Mouse (Mus musculus) hematopoietic stem cell, adult 5-6 weeks (primary cell): ENCODE measurements around the gene Tmem205. TPM values are rescaled to one million over a fixed set of nuclear protein-coding genes. Genes with fewer than 3 reads are reported as not detected.

Experiments used
- ATAC-seq, 2 experiments: fragments of 125-278 bp in 1 of 2; replicated peaks in 1 of 2; 2 replicates each; pipeline ENCODE4 v1.8.0; 2016 to 2017; ENCODE audit warnings: inconsistent platforms in 2 of 2, mild to moderate bottlenecking in 2 of 2, moderate number of reproducible peaks in 2 of 2, low read depth in 1 of 2, moderate TSS enrichment in 1 of 2; ENCODE audit not compliant: low FRiP score in 2 of 2, poor library complexity in 2 of 2, severe bottlenecking in 2 of 2, insufficient read depth in 1 of 2, low TSS enrichment in 1 of 2
- total RNA-seq: library from RNA; stranded (forward); fragments of 172-1452, 232-1000 nt; gene quantifications from 2 replicates; pipeline ENCODE4 v1.2.3, GENCODE M21; 2017

The Tmem205 gene
- total RNA-seq, 1 experiment from 2014 or later = 12.7 TPM

DNA sequence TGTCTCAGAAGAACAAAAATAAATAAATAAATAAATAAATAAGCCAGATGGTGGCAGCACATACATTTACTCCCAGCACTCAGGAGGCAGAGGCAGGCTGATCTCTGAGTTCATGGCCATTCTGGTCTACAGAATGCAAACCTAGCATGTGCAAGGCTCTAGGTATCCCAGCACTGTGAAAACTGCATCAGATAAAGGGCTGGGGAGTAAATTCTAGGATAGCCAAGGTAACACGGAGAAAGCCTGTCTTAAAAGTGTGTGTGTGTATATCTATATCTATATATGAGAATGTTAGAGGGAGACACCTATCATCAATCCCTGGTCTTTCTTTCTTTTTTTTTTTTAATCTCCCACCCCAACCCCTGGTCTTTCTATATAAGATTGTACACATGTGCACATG, 1.9 kb downstream of the Tmem205 start:
- ATAC-seq = no peak

GRCm38 (mm10) chr9:21925034-21925433, 2.3 kb downstream of the Tmem205 start:
- ATAC-seq = no peak

DNA sequence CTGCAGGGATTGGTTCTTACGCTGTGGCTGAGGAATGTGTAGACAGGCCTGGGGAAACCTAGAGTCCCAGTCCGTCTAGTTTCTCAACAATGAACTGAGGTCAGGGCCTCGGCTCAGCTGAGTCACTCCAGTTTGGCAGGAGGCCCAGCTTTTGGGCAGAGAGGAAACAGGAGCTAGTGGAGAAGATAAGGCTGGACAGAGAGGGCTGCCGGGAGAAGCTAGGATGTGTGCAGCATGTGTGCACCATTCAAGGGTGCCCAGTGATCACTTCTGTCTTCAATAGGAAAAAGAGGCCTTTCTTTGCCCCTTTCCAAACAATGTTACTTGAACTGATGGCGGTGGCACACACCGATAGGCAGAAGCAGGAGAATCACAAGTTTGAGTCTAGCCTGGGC, 3.3 kb downstream of the Tmem205 start:
- ATAC-seq = peak; percentile 80 to 84

DNA sequence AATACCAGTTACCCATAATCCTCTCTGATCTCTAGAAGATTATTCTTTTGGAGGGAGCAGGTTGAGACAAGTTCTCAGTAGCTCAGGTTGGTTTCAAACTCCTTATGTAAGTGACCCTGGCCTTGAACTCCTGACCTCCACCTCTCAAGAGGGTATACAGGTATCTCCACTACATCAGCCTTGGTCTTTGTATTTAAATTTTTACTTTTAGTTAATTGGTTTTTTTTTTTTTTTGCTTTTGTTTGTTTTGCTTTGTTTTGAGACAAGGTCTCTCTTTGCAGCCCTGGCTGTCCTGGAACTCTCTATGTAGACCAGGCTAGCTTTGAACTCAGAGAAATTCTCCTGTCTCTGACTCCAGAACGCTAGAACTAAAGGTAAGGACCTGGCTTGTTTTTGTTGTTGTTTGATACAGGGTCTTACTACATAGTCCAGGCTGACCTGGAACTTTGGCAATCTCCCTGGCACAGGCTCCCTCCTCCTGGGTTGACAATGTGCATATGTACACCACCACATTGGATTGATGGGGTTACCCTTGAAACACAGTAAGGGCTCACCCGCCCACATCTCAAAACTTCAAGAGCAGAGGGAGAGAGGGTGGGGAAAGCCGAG, 3.8 kb downstream of the Tmem205 start:
- ATAC-seq = no peak

- no peak for ATAC-seq
Measured at GRCm38 (mm10) chr9:21923036-21923435, 4.3 kb downstream of the Tmem205 start.

- ATAC-seq = no peak
Measured at GRCm38 (mm10) chr9:21918692-21919384, 8.5 kb downstream of the Tmem205 start.

DNA sequence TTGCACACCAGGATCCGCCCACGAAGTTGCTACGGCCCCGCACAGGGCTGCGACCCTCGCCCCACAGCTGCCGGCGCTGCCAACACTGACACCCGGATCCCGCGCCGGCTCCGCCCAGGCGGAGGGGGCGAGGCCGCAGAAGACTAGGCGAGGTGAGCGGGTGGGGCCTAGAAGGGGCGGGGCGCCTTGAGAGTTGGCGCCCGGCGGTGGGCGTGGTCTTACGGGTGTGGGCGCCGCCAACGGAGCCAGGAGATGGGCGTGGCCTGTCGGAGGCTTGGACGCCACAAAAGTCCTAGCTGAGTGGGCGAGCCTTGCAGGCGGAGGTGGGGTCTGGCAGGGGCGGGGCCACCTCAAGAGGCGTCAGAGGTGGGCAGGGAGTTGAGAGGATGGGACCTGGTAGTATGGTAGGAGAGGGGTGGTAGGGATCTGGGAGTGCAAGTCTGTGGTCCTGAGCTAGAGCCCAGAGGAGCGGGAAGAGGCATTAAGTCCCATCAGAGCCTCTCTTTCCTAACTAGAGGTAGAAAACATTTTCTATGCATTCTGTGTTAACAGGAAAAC, 9.2 kb downstream of the Tmem205 start, which contains the start of gene Rab3d:
Gene Rab3d (minus strand): TSS at position 158 of the 558 bp plus-strand sequence.
- ATAC-seq = peak; percentile 92 to 96

GRCm38 (mm10) chr9:21917493-21918034, 9.8 kb downstream of the Tmem205 start:
- ATAC-seq = peak in 1 of 2 experiments; percentile 9; a peak in 1 of 4 replicates

GRCm38 (mm10) chr9:21916851-21917492, 10.4 kb downstream of the Tmem205 start:
- no peak for ATAC-seq

DNA sequence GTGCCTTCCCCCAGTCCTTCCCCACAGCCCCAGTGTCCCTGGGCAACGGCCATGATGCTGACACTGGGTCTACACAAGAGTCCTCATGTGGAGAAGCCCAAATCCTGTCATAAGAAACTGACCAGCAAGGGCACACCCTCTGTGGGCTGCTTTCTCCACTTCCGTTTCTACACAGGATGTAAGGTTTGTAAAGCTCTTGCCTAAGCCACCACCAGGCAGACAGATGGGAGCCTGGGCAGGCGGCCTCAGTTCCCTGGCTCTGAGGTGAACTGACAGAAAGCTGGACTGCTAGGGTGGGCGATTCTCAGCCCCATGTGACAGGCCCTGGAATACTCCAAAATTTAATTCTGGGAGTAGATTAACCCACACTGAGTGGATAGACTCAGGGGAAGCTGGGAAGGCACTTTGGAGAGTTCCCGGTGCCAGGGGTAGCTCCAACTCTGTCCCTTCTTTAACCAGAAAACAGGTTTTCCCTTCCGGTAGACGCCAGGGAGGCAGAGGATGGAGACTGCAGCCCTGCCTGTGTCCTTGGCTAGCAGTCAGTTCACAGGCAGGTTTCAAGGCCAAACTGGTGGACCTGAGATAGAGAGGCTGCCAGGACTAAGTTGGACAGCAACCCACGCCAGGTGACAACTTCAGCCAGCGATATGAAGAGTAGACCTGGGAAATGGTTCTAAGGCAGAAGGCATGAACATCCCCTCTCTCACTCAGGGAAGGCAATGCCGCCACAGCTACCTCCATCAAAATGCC, 17.7 kb downstream of the Tmem205 start:
- ATAC-seq = peak; percentile 35 to 92; a peak in 3 of 4 replicates

GRCm38 (mm10) chr9:21908216-21908615, 19.1 kb downstream of the Tmem205 start:
- ATAC-seq = peak; percentile 14 to 26; a peak in 1 of 4 replicates

- ATAC-seq = no peak
Measured at GRCm38 (mm10) chr9:21904031-21904430, 23.3 kb downstream of the Tmem205 start.

DNA sequence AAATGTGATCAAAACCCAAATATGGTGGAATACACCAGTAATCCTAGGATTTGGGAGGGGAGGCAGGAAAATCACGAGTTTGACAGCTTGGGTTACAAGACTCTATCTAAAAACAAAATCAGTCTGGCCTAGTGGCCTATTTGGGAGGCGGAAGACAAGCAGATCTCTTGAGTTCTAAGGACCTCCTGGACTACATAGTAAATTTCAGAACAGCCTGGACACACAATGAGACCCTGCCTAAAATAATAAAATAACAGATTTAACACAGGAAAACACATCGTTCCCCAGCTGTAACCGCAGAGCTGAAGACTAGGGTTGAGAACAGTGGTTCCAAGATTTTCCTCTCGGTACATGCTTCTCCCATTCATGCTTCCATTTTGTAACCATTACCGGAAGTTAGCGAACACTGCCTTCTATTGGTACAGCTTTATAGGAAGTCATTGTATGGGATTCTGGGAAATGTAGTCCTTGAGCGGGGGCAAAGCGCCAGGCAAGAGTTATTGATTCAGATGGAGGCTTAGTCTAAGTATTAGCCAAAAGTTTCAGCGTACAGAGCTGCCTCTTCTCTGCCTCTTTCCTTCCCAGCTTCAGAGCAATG, 26.0 kb downstream of the Tmem205 start:
- ATAC-seq = peak; percentile 82 to 89

DNA sequence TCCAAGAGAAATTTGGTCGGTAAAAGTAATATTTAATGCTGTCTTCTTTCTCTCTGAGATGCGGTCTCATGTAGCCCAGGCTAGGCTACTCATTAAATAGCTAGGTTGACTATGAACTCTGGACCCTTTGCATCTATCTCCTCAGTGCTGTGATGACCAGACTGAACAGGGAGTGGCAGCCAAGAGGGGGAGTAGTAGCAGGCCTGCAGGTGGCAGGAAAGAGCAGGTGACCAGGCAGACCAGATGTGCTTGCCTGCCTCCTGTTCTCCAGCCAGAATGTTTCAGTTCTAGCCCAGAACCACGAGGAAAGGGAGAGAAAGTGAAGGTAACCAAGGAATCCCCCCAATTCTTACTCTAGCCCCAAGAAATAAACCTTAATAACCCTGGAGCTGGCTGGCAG, 38.1 kb downstream of the Tmem205 start:
- peak; percentile 42 to 59; a peak in 1 of 4 replicates for ATAC-seq

DNA sequence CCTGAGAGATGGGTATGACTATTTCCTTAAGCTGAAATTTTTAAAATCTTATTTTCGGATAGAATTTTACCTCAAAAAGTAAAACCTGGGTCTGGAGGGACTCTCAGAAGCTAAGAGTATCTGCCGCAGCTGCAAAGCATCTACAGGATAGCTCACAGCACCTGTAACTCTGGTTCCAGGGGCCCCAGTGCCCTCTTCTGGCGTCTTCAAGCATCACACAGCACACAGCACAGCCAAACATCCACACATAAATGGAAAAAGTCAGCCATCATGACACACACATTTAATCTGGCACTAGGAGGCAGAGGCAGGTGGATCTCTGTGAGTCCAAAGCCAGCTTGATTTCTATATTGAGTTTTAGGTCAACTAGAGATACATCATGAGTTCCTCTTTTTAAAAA, 50.8 kb downstream of the Tmem205 start:
- ATAC-seq = no peak

- no peak for ATAC-seq
Measured at GRCm38 (mm10) chr9:21872204-21872603, 55.2 kb downstream of the Tmem205 start.
